Mouse (Mus musculus) CH12.LX (cell line): Measurements from ENCODE around the gene Fam19a1.

Experiments used
- EP300 ChIP-seq: IDR thresholded peaks from 2 replicates; pipeline ENCODE4 v1.6.1; 2011; ENCODE audit warnings: low read length, improper control_type of control experiment
- POLR2A ChIP-seq: IDR thresholded peaks from 2 replicates; pipeline ENCODE4 v1.6.1; 2011; ENCODE audit warnings: low read depth, mild to moderate bottlenecking, improper control_type of control experiment, low read length

- TF ChIP-seq POLR2A (no peak), EP300 (no peak)
These were observed 3.7 kb downstream of the Fam19a1 start for GRCm38 (mm10) chr6:96116534-96117272.
